ENCODE assay signal across 9 mouse cellular contexts in genomic region chr10:125994855-125995254, GRCm38 (mm10). TPM values are rescaled to one million over a fixed set of nuclear protein-coding genes. Genes with fewer than 3 reads are reported as not detected.
DNase-seq lines count a peak whose midpoint lies in the region; ATAC-seq and TF ChIP-seq lines count a peak whose summit lies in the region.
"Had no signal": no experiment of that assay in that cellular context is flagged by ENCODE, and none has a peak within 500 bp of the region (broad histone marks: within the 10 kb centered on the region; RNA-seq: fewer than 3 reads in every experiment).

No protein-coding gene starts in this region.

- peak; percentile 37; the same call in 1 of the 2 replicates for TF ChIP-seq CTCF in cortical plate, adult 2 months (IDR thresholded peaks at IDR 0.05; ENCODE audit: extremely low read depth, insufficient read depth, low read length)
- peak; percentile 77 for TF ChIP-seq CTCF in lung, postnatal 0 days (IDR thresholded peaks at IDR 0.05)

- no peak for TF ChIP-seq POLR2A in cortical plate, adult 2 months (IDR thresholded peaks at IDR 0.05; ENCODE audit: extremely low read depth, insufficient read depth, low read length)

- H3K4me2 ChIP-seq in hindbrain, embryonic 11.5 days (replicated peaks; ENCODE audit: low read depth, low read length) = no peak overlapping the region
- no peak overlapping the region for H3K4me2 ChIP-seq in hindbrain, embryonic 12.5 days (replicated peaks)
- no peak overlapping the region for H3K4me2 ChIP-seq in lung, postnatal 0 days (replicated peaks; ENCODE audit: low read depth, low read length)
- H3K4me2 ChIP-seq: limb, embryonic 13.5 days had no signal

- H3K9me3 ChIP-seq in hindbrain, embryonic 11.5 days (ENCODE audit: control insufficient read depth, low read length) = no peaks in the 10 kb centered on the region
- H3K9me3 ChIP-seq in hindbrain, embryonic 12.5 days (replicated peaks) = no peaks in the 10 kb centered on the region
- H3K9me3 ChIP-seq in lung, postnatal 0 days (ENCODE audit: low read length) = no peaks in the 10 kb centered on the region
- H3K9me3 ChIP-seq: limb, embryonic 13.5 days had no signal

- ATAC-seq in hindbrain, embryonic 11.5 days (ENCODE audit: low FRiP score) = peak; percentile 48; the same call in 1 of the 2 replicates
- ATAC-seq in hindbrain, embryonic 12.5 days (ENCODE audit: low FRiP score) = no peak
- peak; percentile 89 for ATAC-seq in lung, postnatal 0 days

- no peaks in the 10 kb centered on the region for H3K36me3 ChIP-seq in hindbrain, embryonic 11.5 days (ENCODE audit: control insufficient read depth, insufficient read depth, low read length)
- peaks cover 16% of the 10 kb centered on the region; the same call in 1 of the 2 replicates for H3K36me3 ChIP-seq in hindbrain, embryonic 12.5 days
- peaks cover 14% of the 10 kb centered on the region for H3K36me3 ChIP-seq in lung, postnatal 0 days (ENCODE audit: insufficient read depth, low read length)

- no peaks in the 10 kb centered on the region for H3K4me1 ChIP-seq in hindbrain, embryonic 11.5 days (replicated peaks; ENCODE audit: control insufficient read depth, insufficient read depth, low read length)
- H3K4me1 ChIP-seq in hindbrain, embryonic 12.5 days = 0 out of 2 replicates have a peak, but pooled peaks cover 7% of the 10 kb centered on the region
- no peaks in the 10 kb centered on the region for H3K4me1 ChIP-seq in cortical plate, adult 2 months (ENCODE audit: control insufficient read depth, insufficient read depth, low read length)
- 0 out of 2 replicates have a peak, but pooled peaks cover 3% of the 10 kb centered on the region for H3K4me1 ChIP-seq in lung, postnatal 0 days (ENCODE audit: insufficient read depth, low read depth, low read length)

- no peak overlapping the region for H3K27ac ChIP-seq in hindbrain, embryonic 11.5 days (ENCODE audit: low read depth, low read length)
- no peak overlapping the region for H3K27ac ChIP-seq in hindbrain, embryonic 12.5 days
- no peak overlapping the region for H3K27ac ChIP-seq in cortical plate, adult 2 months (ENCODE audit: insufficient read depth, low read length)
- H3K27ac ChIP-seq in lung, postnatal 0 days (ENCODE audit: low read length) = no peak overlapping the region
- H3K27ac ChIP-seq: limb, embryonic 13.5 days had no signal

- 78% methylated on average over 1 of the region's 1 CpGs for WGBS in hindbrain, embryonic 11.5 days
- WGBS in hindbrain, embryonic 12.5 days = 80% methylated on average over 1 of the region's 1 CpGs
- WGBS in lung, postnatal 0 days = 45% methylated on average over 1 of the region's 1 CpGs

- H3K4me3 ChIP-seq in hindbrain, embryonic 11.5 days (ENCODE audit: low read depth, low read length) = no peak overlapping the region
- H3K4me3 ChIP-seq in hindbrain, embryonic 12.5 days = no peak overlapping the region
- no peak overlapping the region for H3K4me3 ChIP-seq in cortical plate, adult 2 months (ENCODE audit: insufficient read depth, low read length)
- H3K4me3 ChIP-seq in lung, postnatal 0 days (ENCODE audit: low read depth, low read length) = no peak overlapping the region
- H3K4me3 ChIP-seq: limb, embryonic 13.5 days had no signal

- intact Hi-C loops in left cerebral cortex, postnatal 36 days (cut with DNase I) = loop anchor here (10.0 kb wide), 1 partner anchor 270 kb away; no protein-coding TSS in a partner anchor

- no peak overlapping the region for H3K9ac ChIP-seq in hindbrain, embryonic 11.5 days (ENCODE audit: low read depth, low read length)
- H3K9ac ChIP-seq in hindbrain, embryonic 12.5 days = no peak overlapping the region
- H3K9ac ChIP-seq in lung, postnatal 0 days (replicated peaks; ENCODE audit: low read depth) = no peak overlapping the region

- TF ChIP-seq EP300 in lung, postnatal 0 days (IDR thresholded peaks at IDR 0.05) = no peak

- peak; percentile 57 for DNase-seq in hindbrain, embryonic 11.5 days (ENCODE audit: low spot score)
- DNase-seq in NIH3T3 (ENCODE audit: low read depth) = peak; percentile 73
- DNase-seq in kidney, adult 8-10 months = peak; percentile 48 to 61
- peak; percentile 92 for DNase-seq in lung, postnatal 0 days (ENCODE audit: low spot score)
- DNase-seq in urinary bladder, postnatal 25 days (ENCODE audit: low spot score) = peak; percentile 20
- no peak for DNase-seq in left cerebral cortex, postnatal 36 days (ENCODE audit: low spot score in 2 of 2)

- no peaks in the 10 kb centered on the region for H3K27me3 ChIP-seq in hindbrain, embryonic 11.5 days (ENCODE audit: control insufficient read depth, insufficient read depth, low read length)
- H3K27me3 ChIP-seq in hindbrain, embryonic 12.5 days = no peaks in the 10 kb centered on the region
- H3K27me3 ChIP-seq in lung, postnatal 0 days (replicated peaks; ENCODE audit: insufficient read depth, low read length) = no peaks in the 10 kb centered on the region
- H3K27me3 ChIP-seq: limb, embryonic 13.5 days had no signal

RNA-seq across cellular contexts. Expression of gene Lrig3, which starts 28.9 kb away (rescaled TPM):
- 14.1 and 18.8 TPM in 2 replicates for polyA plus RNA-seq in hindbrain, embryonic 11.5 days (2014; fragmentation: Nextera tagmentation; extraction: Ambion mirVana)
- polyA plus RNA-seq in hindbrain, embryonic 12.5 days (2016; fragmentation: Nextera tagmentation; extraction: Ambion mirVana) = 24.3 and 28.1 TPM in 2 replicates
- 1.6 and 2.1 TPM in 2 replicates for polyA plus RNA-seq in cortical plate, adult 2 months (2012; rRNA removed)
- 4.7 and 5.2 TPM in 2 replicates for polyA plus RNA-seq in lung, postnatal 0 days (2015; fragmentation: Nextera tagmentation; extraction: Ambion mirVana)
- 1 to 10 TPM; 3.4 TPM for total RNA-seq in left cerebral cortex, postnatal 36 days (2021)

Comparison
In these comparisons a context has a peak if more than half of its experiments do, and no peak if none do; other contexts are left out.
1. DNase-seq: peak in hindbrain, embryonic 11.5 days (single experiment), NIH3T3 (single experiment), kidney, adult 8-10 months (2 of 2), lung, postnatal 0 days (single experiment) and urinary bladder, postnatal 25 days (single experiment); none in left cerebral cortex, postnatal 36 days (0 of 2).